Mouse (Mus musculus): Measurements from ENCODE around the gene Nfya. TPM values are rescaled to one million over a fixed set of nuclear protein-coding genes. Genes with fewer than 3 reads are reported as not detected.

Gene Nfya
- polyA plus RNA-seq, 1 experiment from 2014 or later = 3.5 TPM

- no peaks in the 10 kb centered on the region for H3K36me3 ChIP-seq (ENCODE audit: control insufficient read depth, insufficient read depth, low read length)
- DNase-seq (ENCODE audit: low spot score) = no peak
- no peaks in the 10 kb centered on the region for H3K9me3 ChIP-seq (ENCODE audit: control insufficient read depth, low read length)
- WGBS = 76% methylated on average over 11 of the region's 11 CpGs
- no peaks in the 10 kb centered on the region for H3K27me3 ChIP-seq (ENCODE audit: control insufficient read depth, insufficient read depth, low read length)
- H3K27ac ChIP-seq (replicated peaks) = peak overlapping the region; percentile 26; the same call in 1 of the 2 replicates
- TF ChIP-seq CTCF (IDR thresholded peaks at IDR 0.05; ENCODE audit: low read depth) (no peak), EP300 (optimal IDR thresholded peaks at IDR 0.05) (no peak)
- H3K4me1 ChIP-seq (replicated peaks; ENCODE audit: control insufficient read depth, insufficient read depth) = peaks cover 5% of the 10 kb centered on the region
- no peak for ATAC-seq (ENCODE audit: low FRiP score, low TSS enrichment)
- H3K9ac ChIP-seq (ENCODE audit: low read length) = no peak overlapping the region
- H3K4me2 ChIP-seq (replicated peaks; ENCODE audit: low read depth) = no peak overlapping the region
- H3K4me3 ChIP-seq (ENCODE audit: low read depth, low read length) = no peak overlapping the region
These were observed 18.3 kb upstream of the Nfya start for GRCm38 (mm10) chr17:48427852-48428530.

GRCm38 (mm10) chr17:48426991-48427750 is 17.5 kb upstream of the Nfya start:
- no peaks in the 10 kb centered on the region for H3K9me3 ChIP-seq (ENCODE audit: control insufficient read depth, low read length)
- ATAC-seq (ENCODE audit: low FRiP score, low TSS enrichment) (peak; percentile 38; the same call in 1 of the 2 replicates), DNase-seq (ENCODE audit: low spot score) (peak; percentile 60)
- 52% methylated on average over 13 of the region's 13 CpGs for WGBS
- TF ChIP-seq CTCF (IDR thresholded peaks at IDR 0.05; ENCODE audit: low read depth) = no peak
- no peak for TF ChIP-seq EP300 (optimal IDR thresholded peaks at IDR 0.05)
- no peaks in the 10 kb centered on the region for H3K36me3 ChIP-seq (ENCODE audit: control insufficient read depth, insufficient read depth, low read length)
- H3K4me3 ChIP-seq (ENCODE audit: low read depth, low read length) = no peak overlapping the region
- peak overlapping the region; percentile 63 for H3K27ac ChIP-seq (replicated peaks)
- peaks cover 3% of the 10 kb centered on the region for H3K4me1 ChIP-seq (replicated peaks; ENCODE audit: control insufficient read depth, insufficient read depth)
- H3K27me3 ChIP-seq (ENCODE audit: control insufficient read depth, insufficient read depth, low read length) = no peaks in the 10 kb centered on the region
- no peak overlapping the region for H3K9ac ChIP-seq (ENCODE audit: low read length)
- H3K4me2 ChIP-seq (replicated peaks; ENCODE audit: low read depth) = no peak overlapping the region

- DNase-seq (ENCODE audit: low spot score) (peak; percentile 64), ATAC-seq (ENCODE audit: low FRiP score, low TSS enrichment) (peak; percentile 70)
- H3K4me2 ChIP-seq (replicated peaks; ENCODE audit: low read depth) = no peak overlapping the region
- H3K27ac ChIP-seq (replicated peaks) = peak overlapping the region; percentile 78
- H3K9me3 ChIP-seq (ENCODE audit: control insufficient read depth, low read length) = no peaks in the 10 kb centered on the region
- WGBS = 20% methylated on average over 9 of the region's 9 CpGs
- H3K36me3 ChIP-seq (ENCODE audit: control insufficient read depth, insufficient read depth, low read length) = no peaks in the 10 kb centered on the region
- no peaks in the 10 kb centered on the region; the same call in none of the 2 replicates for H3K4me1 ChIP-seq (replicated peaks; ENCODE audit: control insufficient read depth, insufficient read depth)
- TF ChIP-seq EP300 (optimal IDR thresholded peaks at IDR 0.05) (no peak), CTCF (IDR thresholded peaks at IDR 0.05; ENCODE audit: low read depth) (no peak)
- H3K27me3 ChIP-seq (ENCODE audit: control insufficient read depth, insufficient read depth, low read length) = no peaks in the 10 kb centered on the region
- no peak overlapping the region for H3K4me3 ChIP-seq (ENCODE audit: low read depth, low read length)
- H3K9ac ChIP-seq (ENCODE audit: low read length) = no peak overlapping the region
These were observed 16.3 kb upstream of the Nfya start for GRCm38 (mm10) chr17:48425823-48426612.

- no peak overlapping the region for H3K4me2 ChIP-seq (replicated peaks; ENCODE audit: low read depth)
- 76% methylated on average over 9 of the region's 9 CpGs for WGBS
- no peak for ATAC-seq (ENCODE audit: low FRiP score, low TSS enrichment)
- no peaks in the 10 kb centered on the region; the same call in none of the 2 replicates for H3K4me1 ChIP-seq (replicated peaks; ENCODE audit: control insufficient read depth, insufficient read depth)
- H3K36me3 ChIP-seq (ENCODE audit: control insufficient read depth, insufficient read depth, low read length) = no peaks in the 10 kb centered on the region
- no peak overlapping the region for H3K9ac ChIP-seq (ENCODE audit: low read length)
- TF ChIP-seq CTCF (IDR thresholded peaks at IDR 0.05; ENCODE audit: low read depth) (no peak), EP300 (optimal IDR thresholded peaks at IDR 0.05) (no peak)
- H3K27ac ChIP-seq (replicated peaks) = no peak overlapping the region
- DNase-seq (ENCODE audit: low spot score) = no peak
- no peaks in the 10 kb centered on the region for H3K27me3 ChIP-seq (ENCODE audit: control insufficient read depth, insufficient read depth, low read length)
- no peaks in the 10 kb centered on the region for H3K9me3 ChIP-seq (ENCODE audit: control insufficient read depth, low read length)
- no peak overlapping the region for H3K4me3 ChIP-seq (ENCODE audit: low read depth, low read length)
These were observed 14.5 kb upstream of the Nfya start for GRCm38 (mm10) chr17:48424237-48424636.

GRCm38 (mm10) chr17:48419571-48419970 is 9.9 kb upstream of the Nfya start:
- no peak overlapping the region for H3K27ac ChIP-seq (replicated peaks)
- no peaks in the 10 kb centered on the region for H3K9me3 ChIP-seq (ENCODE audit: control insufficient read depth, low read length)
- ATAC-seq (ENCODE audit: low FRiP score, low TSS enrichment) = no peak
- no peaks in the 10 kb centered on the region for H3K4me1 ChIP-seq (replicated peaks; ENCODE audit: control insufficient read depth, insufficient read depth)
- no peak for TF ChIP-seq CTCF (IDR thresholded peaks at IDR 0.05; ENCODE audit: low read depth)
- TF ChIP-seq EP300 (optimal IDR thresholded peaks at IDR 0.05) = no peak
- 61% methylated on average over 2 of the region's 2 CpGs for WGBS
- no peak overlapping the region for H3K4me3 ChIP-seq (ENCODE audit: low read depth, low read length)
- H3K27me3 ChIP-seq (ENCODE audit: control insufficient read depth, insufficient read depth, low read length) = no peaks in the 10 kb centered on the region
- no peak overlapping the region for H3K9ac ChIP-seq (ENCODE audit: low read length)
- no peak for DNase-seq (ENCODE audit: low spot score)
- H3K36me3 ChIP-seq (ENCODE audit: control insufficient read depth, insufficient read depth, low read length) = peaks cover 7% of the 10 kb centered on the region
- no peak overlapping the region for H3K4me2 ChIP-seq (replicated peaks; ENCODE audit: low read depth)
